Mouse (Mus musculus): Measurements from ENCODE around the gene Cmip. TPM values are rescaled to one million over a fixed set of nuclear protein-coding genes. Genes with fewer than 3 reads are reported as not detected.

Gene Cmip
- polyA plus RNA-seq, 1 experiment, result 23.6 TPM

- Histone ChIP-seq H3K4me3 (no peak overlapping the region), H3K27me3 (ENCODE audit: control insufficient read depth, insufficient read depth, insufficient read length) (no peaks in the 10 kb centered on the region), H3ac (ENCODE audit: control insufficient read depth, insufficient read length) (no peak overlapping the region), H3K79me2 (ENCODE audit: control insufficient read depth, insufficient read depth) (peaks cover 36% of the 10 kb centered on the region), H3K36me3 (ENCODE audit: control insufficient read depth, insufficient read depth) (no peaks in the 10 kb centered on the region), H3K4me2 (ENCODE audit: low read depth) (no peak overlapping the region)
- no peak for TF ChIP-seq USF1 (IDR thresholded peaks at IDR 0.05; ENCODE audit: low read depth)
Measured at GRCm38 (mm10) chr8:117340800-117341199, 83.9 kb downstream of the Cmip start.

GRCm38 (mm10) chr8:117342735-117343385, 86.0 kb downstream of the Cmip start:
- TF ChIP-seq MAX (IDR thresholded peaks at IDR 0.05; ENCODE audit: low read depth) (no peak), REST (IDR thresholded peaks at IDR 0.05; ENCODE audit: insufficient read depth, insufficient read length) (no peak), SRF (IDR thresholded peaks at IDR 0.05; ENCODE audit: control insufficient read depth, insufficient read length, low read depth) (no peak), USF1 (IDR thresholded peaks at IDR 0.05; ENCODE audit: low read depth) (no peak), CEBPB (IDR thresholded peaks at IDR 0.05; ENCODE audit: insufficient read depth, poor library complexity, severe bottlenecking) (no peak), MYOG (IDR thresholded peaks at IDR 0.05; ENCODE audit: control insufficient read depth in 1 of 3, insufficient read depth in 1 of 3, insufficient read length in 2 of 3, low read depth in 2 of 3) (no peak), POLR2A (IDR thresholded peaks at IDR 0.05; ENCODE audit: insufficient read length, low read depth) (no peak), POLR2AphosphoS2 (IDR thresholded peaks at IDR 0.05; ENCODE audit: insufficient read length, low read depth) (no peak), TCF12 (IDR thresholded peaks at IDR 0.05; ENCODE audit: insufficient read depth, poor library complexity, severe bottlenecking) (no peak), TCF3 (IDR thresholded peaks at IDR 0.05; ENCODE audit: insufficient read length, low read depth) (no peak), MYOD1 (IDR thresholded peaks at IDR 0.05; ENCODE audit: control insufficient read depth in 1 of 3, insufficient read length in 2 of 3, low read depth in 2 of 3) (no peak), E2F4 (IDR thresholded peaks at IDR 0.05; ENCODE audit: insufficient read depth) (no peak)
- Histone ChIP-seq H3K79me2 (ENCODE audit: control insufficient read depth, insufficient read depth) (peaks cover 21% of the 10 kb centered on the region), H3K4me2 (ENCODE audit: low read depth) (no peak overlapping the region), H3K4me3 (no peak overlapping the region), H3K27me3 (ENCODE audit: control insufficient read depth, insufficient read depth, insufficient read length) (no peaks in the 10 kb centered on the region), H3K36me3 (ENCODE audit: control insufficient read depth, insufficient read depth) (no peaks in the 10 kb centered on the region), H3ac (ENCODE audit: control insufficient read depth, insufficient read length) (no peak overlapping the region)

- Histone ChIP-seq H3K36me3 (ENCODE audit: control insufficient read depth, insufficient read depth) (no peaks in the 10 kb centered on the region), H3K27me3 (ENCODE audit: control insufficient read depth, insufficient read depth, insufficient read length) (no peaks in the 10 kb centered on the region), H3K79me2 (ENCODE audit: control insufficient read depth, insufficient read depth) (peaks cover 17% of the 10 kb centered on the region), H3K4me2 (ENCODE audit: low read depth) (no peak overlapping the region), H3ac (ENCODE audit: control insufficient read depth, insufficient read length) (no peak overlapping the region), H3K4me3 (no peak overlapping the region)
- TF ChIP-seq MAX (IDR thresholded peaks at IDR 0.05; ENCODE audit: low read depth) (no peak), MYOG (IDR thresholded peaks at IDR 0.05; ENCODE audit: control insufficient read depth in 1 of 3, insufficient read depth in 1 of 3, insufficient read length in 2 of 3, low read depth in 2 of 3) (no peak), POLR2A (IDR thresholded peaks at IDR 0.05; ENCODE audit: insufficient read length, low read depth) (no peak), MYOD1 (IDR thresholded peaks at IDR 0.05; ENCODE audit: control insufficient read depth in 1 of 3, insufficient read length in 2 of 3, low read depth in 2 of 3) (no peak), TCF12 (IDR thresholded peaks at IDR 0.05; ENCODE audit: insufficient read depth, poor library complexity, severe bottlenecking) (no peak), USF1 (IDR thresholded peaks at IDR 0.05; ENCODE audit: low read depth) (no peak), E2F4 (IDR thresholded peaks at IDR 0.05; ENCODE audit: insufficient read depth) (no peak), SRF (IDR thresholded peaks at IDR 0.05; ENCODE audit: control insufficient read depth, insufficient read length, low read depth) (no peak), POLR2AphosphoS2 (IDR thresholded peaks at IDR 0.05; ENCODE audit: insufficient read length, low read depth) (no peak), CEBPB (IDR thresholded peaks at IDR 0.05; ENCODE audit: insufficient read depth, poor library complexity, severe bottlenecking) (no peak), TCF3 (IDR thresholded peaks at IDR 0.05; ENCODE audit: insufficient read length, low read depth) (no peak), REST (IDR thresholded peaks at IDR 0.05; ENCODE audit: insufficient read depth, insufficient read length) (no peak)
Measured at GRCm38 (mm10) chr8:117343484-117343883, 86.6 kb downstream of the Cmip start.

GRCm38 (mm10) chr8:117344899-117345298, 88.0 kb downstream of the Cmip start:
- Histone ChIP-seq H3ac (ENCODE audit: control insufficient read depth, insufficient read length) (no peak overlapping the region), H3K4me3 (no peak overlapping the region), H3K79me2 (ENCODE audit: control insufficient read depth, insufficient read depth) (peaks cover 17% of the 10 kb centered on the region), H3K4me2 (ENCODE audit: low read depth) (no peak overlapping the region), H3K27me3 (ENCODE audit: control insufficient read depth, insufficient read depth, insufficient read length) (no peaks in the 10 kb centered on the region), H3K36me3 (ENCODE audit: control insufficient read depth, insufficient read depth) (no peaks in the 10 kb centered on the region)
- TF ChIP-seq MYOG (IDR thresholded peaks at IDR 0.05; ENCODE audit: control insufficient read depth in 1 of 3, insufficient read depth in 1 of 3, insufficient read length in 2 of 3, low read depth in 2 of 3) (no peak), POLR2AphosphoS2 (IDR thresholded peaks at IDR 0.05; ENCODE audit: insufficient read length, low read depth) (no peak), POLR2A (IDR thresholded peaks at IDR 0.05; ENCODE audit: insufficient read length, low read depth) (no peak), TCF12 (IDR thresholded peaks at IDR 0.05; ENCODE audit: insufficient read depth, poor library complexity, severe bottlenecking) (no peak), CEBPB (IDR thresholded peaks at IDR 0.05; ENCODE audit: insufficient read depth, poor library complexity, severe bottlenecking) (no peak), MAX (IDR thresholded peaks at IDR 0.05; ENCODE audit: low read depth) (no peak), USF1 (IDR thresholded peaks at IDR 0.05; ENCODE audit: low read depth) (no peak), SRF (IDR thresholded peaks at IDR 0.05; ENCODE audit: control insufficient read depth, insufficient read length, low read depth) (no peak), E2F4 (IDR thresholded peaks at IDR 0.05; ENCODE audit: insufficient read depth) (no peak), REST (IDR thresholded peaks at IDR 0.05; ENCODE audit: insufficient read depth, insufficient read length) (no peak)

GRCm38 (mm10) chr8:117345376-117345775, 88.5 kb downstream of the Cmip start:
- Histone ChIP-seq H3K36me3 (ENCODE audit: control insufficient read depth, insufficient read depth) (no peaks in the 10 kb centered on the region), H3K4me2 (ENCODE audit: low read depth) (no peak overlapping the region), H3K79me2 (ENCODE audit: control insufficient read depth, insufficient read depth) (peaks cover 15% of the 10 kb centered on the region), H3ac (ENCODE audit: control insufficient read depth, insufficient read length) (no peak overlapping the region), H3K27me3 (ENCODE audit: control insufficient read depth, insufficient read depth, insufficient read length) (no peaks in the 10 kb centered on the region), H3K4me3 (no peak overlapping the region)
- TF ChIP-seq MYOD1 (IDR thresholded peaks at IDR 0.05; ENCODE audit: control insufficient read depth in 1 of 3, insufficient read length in 2 of 3, low read depth in 2 of 3) (no peak), REST (IDR thresholded peaks at IDR 0.05; ENCODE audit: insufficient read depth, insufficient read length) (no peak), SRF (IDR thresholded peaks at IDR 0.05; ENCODE audit: control insufficient read depth, insufficient read length, low read depth) (no peak), MAX (IDR thresholded peaks at IDR 0.05; ENCODE audit: low read depth) (no peak), POLR2A (IDR thresholded peaks at IDR 0.05; ENCODE audit: insufficient read length, low read depth) (no peak), USF1 (IDR thresholded peaks at IDR 0.05; ENCODE audit: low read depth) (no peak), CEBPB (IDR thresholded peaks at IDR 0.05; ENCODE audit: insufficient read depth, poor library complexity, severe bottlenecking) (no peak), TCF3 (IDR thresholded peaks at IDR 0.05; ENCODE audit: insufficient read length, low read depth) (no peak), TCF12 (IDR thresholded peaks at IDR 0.05; ENCODE audit: insufficient read depth, poor library complexity, severe bottlenecking) (no peak), E2F4 (IDR thresholded peaks at IDR 0.05; ENCODE audit: insufficient read depth) (no peak), MYOG (IDR thresholded peaks at IDR 0.05; ENCODE audit: control insufficient read depth in 1 of 3, insufficient read depth in 1 of 3, insufficient read length in 2 of 3, low read depth in 2 of 3) (no peak), POLR2AphosphoS2 (IDR thresholded peaks at IDR 0.05; ENCODE audit: insufficient read length, low read depth) (no peak)
